Mouse (Mus musculus) hindbrain, embryonic 11.5 days (tissue): ENCODE measurements around the gene Mrpl23. TPM values are rescaled to one million over a fixed set of nuclear protein-coding genes. Genes with fewer than 3 reads are reported as not detected.

Experiments used
- microRNA counts: library from miRNA; unstranded; fragments of <30 nt; microRNA quantifications from one replicate; lab custom pipeline; 2015
- polyA plus RNA-seq: library from polyadenylated mRNA; unstranded; fragments of >200 nt; fragmentation: Nextera tagmentation; extraction: Ambion mirVana; gene quantifications from 2 replicates; pipeline ENCODE4 v1.2.1, GENCODE M21; 2014

Gene Mrpl23
- polyA plus RNA-seq, 1 experiment from 2014 or later: 13.5 TPM

MicroRNA genes within 50 kb of the gene (microRNA counts, 519-probe panel; counts per million panel counts)
- microRNA mmu-miR-675-3p (lab: Ali Mortazavi, UCI) (not detected), microRNA mmu-miR-675-5p (lab: Ali Mortazavi, UCI) (not detected)

Other genes with a start within 250 kb of the Mrpl23 start
- not detected in 2 replicates for gene Krtap5-1, start 235.6 kb upstream of the Mrpl23 start, polyA plus RNA-seq
- not detected in 2 replicates for gene Krtap5-4, start 229.1 kb upstream of the Mrpl23 start, polyA plus RNA-seq
- gene Ifitm10, start 158.9 kb upstream of the Mrpl23 start, polyA plus RNA-seq: 0.39 and 0.47 TPM in 2 replicates
- not detected in 2 replicates for gene Gm49369, start 150.0 kb upstream of the Mrpl23 start, polyA plus RNA-seq
- gene Ctsd, start 144.6 kb upstream of the Mrpl23 start, polyA plus RNA-seq: 168 and 200 TPM in 2 replicates
- not detected in 2 replicates for gene Syt8, start 97.8 kb upstream of the Mrpl23 start, polyA plus RNA-seq
- 1.4 and 1.7 TPM in 2 replicates for gene Tnni2, start 90.9 kb upstream of the Mrpl23 start, polyA plus RNA-seq
- gene Lsp1, start 71.9 kb upstream of the Mrpl23 start, polyA plus RNA-seq: 16.1 and 18.7 TPM in 2 replicates
- gene Tnnt3, start 33.9 kb upstream of the Mrpl23 start, polyA plus RNA-seq: 1.7 and 1.9 TPM in 2 replicates
- gene Igf2, start 134.1 kb downstream of the Mrpl23 start, polyA plus RNA-seq: 189 and 268 TPM in 2 replicates
- gene Gm49394, start 137.3 kb downstream of the Mrpl23 start, polyA plus RNA-seq: not detected in 2 replicates
- gene Ins2, start 210.7 kb downstream of the Mrpl23 start, polyA plus RNA-seq: 0.84 TPM in 1 of 2 replicates, not detected in the other